ENCODE assay signal across 12 mouse cellular contexts in the genomic region with DNA sequence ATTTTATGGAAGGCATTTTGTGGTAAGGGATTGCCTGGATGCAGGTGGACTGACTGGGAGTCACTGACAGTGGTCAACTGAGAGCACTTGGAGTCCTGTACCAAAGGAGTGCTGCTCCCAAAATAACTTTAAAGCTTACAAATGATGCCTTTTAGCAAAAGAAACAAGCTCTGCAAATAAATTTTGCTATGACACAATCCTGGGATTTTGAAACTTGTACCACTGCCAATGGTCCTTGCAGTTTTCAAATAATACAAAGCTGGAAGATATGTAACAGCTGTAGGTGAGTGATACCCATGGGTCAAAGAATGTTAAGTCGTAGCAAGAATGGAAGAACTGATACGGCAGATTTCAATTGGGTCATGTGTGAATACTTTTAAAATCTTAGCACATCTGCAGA.
DNase-seq lines count a peak whose midpoint lies in the region.
"Had no signal": no experiment of that assay in that cellular context is flagged by ENCODE, and none has a peak within 500 bp of the region (broad histone marks: within the 10 kb centered on the region; RNA-seq: fewer than 3 reads in every experiment).

No protein-coding gene starts in this region.

- intact Hi-C loops in heart, postnatal 14 days (cut with DNase I) = no loop called here

- DNase-seq in adrenal gland, adult 8-10 months = peak; percentile 22
- no peak for DNase-seq in adrenal gland, postnatal 4 days (ENCODE audit: low spot score in 2 of 2)
- DNase-seq in lung, postnatal 10 days = peak; percentile 8
- DNase-seq in lung, adult 18-20 months = no peak
- DNase-seq in adrenal gland, postnatal 10 days = peak; percentile 29
- peak; percentile 18 for DNase-seq in lung, postnatal 36 days
- DNase-seq in heart, postnatal 14 days = no peak
- DNase-seq: cerebellum, adult 11 months; cerebellum, adult 8-10 months; cerebellum, postnatal 14 days; gastrocnemius, postnatal 36 days; heart, postnatal 4 days had no signal

Comparison
In these comparisons a context has a peak if more than half of its experiments do, and no peak if none do; other contexts are left out.
1. DNase-seq: peak in adrenal gland, adult 8-10 months (single experiment), lung, postnatal 10 days (single experiment), adrenal gland, postnatal 10 days (single experiment) and lung, postnatal 36 days (single experiment); none in adrenal gland, postnatal 4 days (0 of 2), lung, adult 18-20 months (0 of 2) and heart, postnatal 14 days (0 of 2).